8 mouse cellular contexts compared by ENCODE assay signal in the genomic region with DNA sequence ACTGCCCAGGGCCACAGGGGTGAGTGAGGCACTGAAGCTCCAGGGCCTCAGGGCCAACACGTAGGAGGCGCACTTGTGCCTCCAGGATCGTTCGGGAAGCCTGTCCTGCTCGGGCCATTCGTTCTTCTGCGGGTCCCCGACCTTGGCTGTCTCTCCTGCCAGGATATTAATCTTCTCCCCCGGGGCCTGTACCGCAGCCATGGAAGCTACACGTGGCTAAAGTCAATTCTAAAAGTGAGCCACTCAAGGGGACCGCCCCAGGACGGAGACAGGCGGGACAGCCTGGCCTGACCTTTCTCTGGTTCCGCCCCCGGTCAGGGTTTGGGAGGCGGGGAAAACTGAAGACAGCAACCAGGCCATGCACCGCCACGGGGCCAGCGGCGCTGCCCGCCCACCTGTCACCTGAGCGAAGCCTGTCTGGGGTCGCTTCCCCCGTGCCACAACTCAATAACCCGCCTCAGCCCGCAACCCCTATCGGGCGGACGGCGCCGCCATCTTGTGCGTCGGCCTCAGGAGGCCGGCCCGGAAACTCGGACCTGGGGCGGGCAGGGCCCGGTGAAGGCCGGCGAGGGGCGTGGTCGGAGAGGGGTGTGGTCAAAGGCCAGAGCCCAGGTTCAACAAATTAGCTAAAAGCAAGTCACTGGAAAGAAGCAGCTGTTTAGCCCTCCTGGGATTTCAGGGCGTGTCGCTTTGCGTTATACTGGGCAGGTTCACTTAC. TPM values are rescaled to one million over a fixed set of nuclear protein-coding genes. Genes with fewer than 3 reads are reported as not detected.
DNase-seq lines count a peak whose midpoint lies in the region; ATAC-seq lines count a peak whose summit lies in the region.

A gene (minus strand): TSS at position 522 of the 718 bp plus-strand sequence.

- H3K4me3 ChIP-seq in embryonic facial prominence, embryonic 11.5 days (ENCODE audit: low read depth, low read length), result peak within 1 kb of the TSS; percentile 42
- H3K4me3 ChIP-seq in limb, embryonic 13.5 days, result peak within 1 kb of the TSS; percentile 75
- H3K4me3 ChIP-seq in midbrain, embryonic 15.5 days, result peak within 1 kb of the TSS; percentile 63

- no peaks in the 10 kb centered on the region for H3K27me3 ChIP-seq in embryonic facial prominence, embryonic 11.5 days (ENCODE audit: control insufficient read depth, insufficient read depth, low read length)
- H3K27me3 ChIP-seq in limb, embryonic 13.5 days, result no peaks in the 10 kb centered on the region
- H3K27me3 ChIP-seq in midbrain, embryonic 15.5 days (replicated peaks), result no peaks in the 10 kb centered on the region

- WGBS in embryonic facial prominence, embryonic 11.5 days, result under 1% methylated on average over 46 of the region's 46 CpGs
- WGBS in limb, embryonic 13.5 days, result under 1% methylated on average over 46 of the region's 46 CpGs
- under 1% methylated on average over 45 of the region's 46 CpGs for WGBS in midbrain, embryonic 15.5 days

- ATAC-seq in embryonic facial prominence, embryonic 11.5 days (replicated peaks; ENCODE audit: insufficient number of reproducible peaks, low FRiP score, low TSS enrichment, low read depth), result peak; percentile 40; the same call in 1 of the 2 replicates
- peak; percentile 53 for ATAC-seq in limb, embryonic 13.5 days (ENCODE audit: low FRiP score, low read depth)
- ATAC-seq in midbrain, embryonic 15.5 days (replicated peaks), result peak; percentile 32; the same call in 1 of the 2 replicates

- H3K4me1 ChIP-seq in embryonic facial prominence, embryonic 11.5 days (ENCODE audit: control insufficient read depth, insufficient read depth, low read length), result peaks cover 3% of the 10 kb centered on the region; the same call in 1 of the 2 replicates
- H3K4me1 ChIP-seq in limb, embryonic 13.5 days, result peaks cover 25% of the 10 kb centered on the region
- peaks cover 39% of the 10 kb centered on the region for H3K4me1 ChIP-seq in midbrain, embryonic 15.5 days

- no peaks in the 10 kb centered on the region for H3K9me3 ChIP-seq in embryonic facial prominence, embryonic 11.5 days (replicated peaks; ENCODE audit: control insufficient read depth, low read length)
- no peaks in the 10 kb centered on the region for H3K9me3 ChIP-seq in limb, embryonic 13.5 days
- H3K9me3 ChIP-seq in midbrain, embryonic 15.5 days, result no peaks in the 10 kb centered on the region

- no peak within 1 kb of the TSS for H3K27ac ChIP-seq in embryonic facial prominence, embryonic 11.5 days (replicated peaks; ENCODE audit: low read depth, low read length)
- H3K27ac ChIP-seq in limb, embryonic 13.5 days, result peak within 1 kb of the TSS; percentile 67
- H3K27ac ChIP-seq in midbrain, embryonic 15.5 days, result peak within 1 kb of the TSS; percentile 70

- H3K4me2 ChIP-seq in embryonic facial prominence, embryonic 11.5 days (ENCODE audit: low read depth, low read length), result peak within 1 kb of the TSS; percentile 83
- peak within 1 kb of the TSS; percentile 93 for H3K4me2 ChIP-seq in limb, embryonic 13.5 days (replicated peaks)
- H3K4me2 ChIP-seq in midbrain, embryonic 15.5 days, result peak within 1 kb of the TSS; percentile 83

- peak within 1 kb of the TSS; percentile 68 for H3K9ac ChIP-seq in embryonic facial prominence, embryonic 11.5 days (replicated peaks; ENCODE audit: low read length)
- H3K9ac ChIP-seq in limb, embryonic 13.5 days, result peak within 1 kb of the TSS; percentile 83
- peak within 1 kb of the TSS; percentile 57 for H3K9ac ChIP-seq in midbrain, embryonic 15.5 days

- H3K36me3 ChIP-seq in embryonic facial prominence, embryonic 11.5 days (replicated peaks; ENCODE audit: control insufficient read depth, insufficient read depth, low read depth, low read length), result no peaks in the 10 kb centered on the region
- peaks cover 8% of the 10 kb centered on the region; the same call in 1 of the 2 replicates for H3K36me3 ChIP-seq in limb, embryonic 13.5 days
- H3K36me3 ChIP-seq in midbrain, embryonic 15.5 days (replicated peaks), result no peaks in the 10 kb centered on the region

- peak; percentile 77 for DNase-seq in layer of hippocampus, adult 11-12 months (ENCODE audit: low spot score)
- DNase-seq in layer of hippocampus, adult 9-10 months (ENCODE audit: low spot score), result no peak
- peak; percentile 88 for DNase-seq in embryonic facial prominence, embryonic 11.5 days (ENCODE audit: low spot score)
- DNase-seq in heart, adult 11 months, result peak; percentile 99
- DNase-seq in kidney, adult 18-20 months, result peak; percentile 93
- peak; percentile 83 to 91 for DNase-seq in spleen, adult 18-20 months

RNA-seq across cellular contexts. Expression of the gene that starts here (rescaled TPM):
- polyA plus RNA-seq in embryonic facial prominence, embryonic 11.5 days (2014; fragmentation: Nextera tagmentation; extraction: Ambion mirVana), result 14.2 and 14.6 TPM in 2 replicates
- polyA plus RNA-seq in limb, embryonic 13.5 days (2015; fragmentation: Nextera tagmentation; extraction: Ambion mirVana), result 21.3 and 23.1 TPM in 2 replicates
- polyA plus RNA-seq in midbrain, embryonic 15.5 days (2015; fragmentation: Nextera tagmentation; extraction: Ambion mirVana), result 22.1 and 23.3 TPM in 2 replicates
